Mouse (Mus musculus) layer of hippocampus, adult 9-10 months (tissue): Measurements from ENCODE around the gene Zdhhc15.
"Not testable (repeated sequence)": the region's sequence is repeated elsewhere in the genome, so short reads cannot be mapped to it uniquely, and the experiment has no call there.

ENCODE experiments used
- DNase-seq: peaks from one replicate; pipeline ENCODE4 v3.0.0; 2022; ENCODE audit warnings: low spot score

Zdhhc15 gene

DNA sequence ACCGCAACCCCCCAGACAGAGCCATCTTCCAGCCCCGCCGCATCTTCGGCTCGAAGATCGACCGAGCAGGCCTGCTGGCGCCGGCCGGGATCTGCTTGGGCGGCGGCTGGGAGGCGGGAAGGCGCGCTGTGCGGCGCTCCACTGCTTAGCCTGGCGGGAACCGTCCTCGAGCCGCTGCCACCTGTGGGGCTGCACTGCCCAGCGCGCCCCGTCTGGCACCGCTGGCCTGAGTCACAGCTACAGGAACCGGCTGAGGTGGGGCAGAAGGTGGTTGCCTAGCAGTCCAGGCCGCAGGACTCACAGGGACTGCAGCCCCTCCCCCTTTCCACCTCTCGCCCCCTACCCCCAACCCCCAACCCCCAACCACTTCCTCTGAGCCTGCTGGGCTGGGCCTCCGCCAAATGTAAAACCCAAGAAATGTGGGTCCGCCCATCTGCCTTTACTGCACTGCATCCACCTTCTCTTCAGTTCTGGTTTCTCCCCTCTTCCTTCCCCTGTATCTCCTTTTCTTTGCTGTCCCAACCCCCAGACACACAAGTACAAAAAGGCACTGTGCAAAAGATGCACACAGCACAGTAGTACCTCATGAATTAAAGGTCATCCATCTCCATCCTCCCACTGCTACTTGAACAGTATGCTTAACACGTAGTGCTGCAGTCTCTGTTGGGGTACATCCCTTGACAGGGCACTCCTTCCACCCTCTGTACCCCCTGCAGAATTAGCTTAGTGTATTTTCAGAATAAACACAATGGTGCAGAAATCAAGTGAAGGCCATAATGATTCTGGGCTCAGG, at the start of gene Zdhhc15:
Gene Zdhhc15, minus strand, starts transcription at position 308 of the 793 bp plus-strand sequence.
- peak; percentile 8 for DNase-seq

DNA sequence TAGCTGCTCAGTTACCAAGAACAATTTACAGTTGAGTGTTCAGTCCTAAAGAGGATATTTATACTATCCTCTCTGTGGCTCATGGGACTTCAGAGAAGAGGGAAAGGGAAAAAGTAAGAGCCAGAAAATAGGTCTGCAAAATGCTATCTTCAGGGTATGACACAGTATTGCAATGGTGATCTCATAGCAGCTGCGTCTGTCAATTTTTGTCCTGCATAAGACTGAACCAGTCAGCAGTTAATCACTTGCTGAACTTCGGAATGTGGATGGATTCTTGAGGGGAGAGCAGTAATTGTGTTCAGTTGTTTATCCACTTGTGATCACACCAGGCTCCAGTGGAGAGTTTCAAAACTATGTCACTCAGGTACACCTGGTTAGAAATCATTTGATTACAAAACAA, 37.1 kb upstream of the Zdhhc15 start:
- DNase-seq: no peak

DNA sequence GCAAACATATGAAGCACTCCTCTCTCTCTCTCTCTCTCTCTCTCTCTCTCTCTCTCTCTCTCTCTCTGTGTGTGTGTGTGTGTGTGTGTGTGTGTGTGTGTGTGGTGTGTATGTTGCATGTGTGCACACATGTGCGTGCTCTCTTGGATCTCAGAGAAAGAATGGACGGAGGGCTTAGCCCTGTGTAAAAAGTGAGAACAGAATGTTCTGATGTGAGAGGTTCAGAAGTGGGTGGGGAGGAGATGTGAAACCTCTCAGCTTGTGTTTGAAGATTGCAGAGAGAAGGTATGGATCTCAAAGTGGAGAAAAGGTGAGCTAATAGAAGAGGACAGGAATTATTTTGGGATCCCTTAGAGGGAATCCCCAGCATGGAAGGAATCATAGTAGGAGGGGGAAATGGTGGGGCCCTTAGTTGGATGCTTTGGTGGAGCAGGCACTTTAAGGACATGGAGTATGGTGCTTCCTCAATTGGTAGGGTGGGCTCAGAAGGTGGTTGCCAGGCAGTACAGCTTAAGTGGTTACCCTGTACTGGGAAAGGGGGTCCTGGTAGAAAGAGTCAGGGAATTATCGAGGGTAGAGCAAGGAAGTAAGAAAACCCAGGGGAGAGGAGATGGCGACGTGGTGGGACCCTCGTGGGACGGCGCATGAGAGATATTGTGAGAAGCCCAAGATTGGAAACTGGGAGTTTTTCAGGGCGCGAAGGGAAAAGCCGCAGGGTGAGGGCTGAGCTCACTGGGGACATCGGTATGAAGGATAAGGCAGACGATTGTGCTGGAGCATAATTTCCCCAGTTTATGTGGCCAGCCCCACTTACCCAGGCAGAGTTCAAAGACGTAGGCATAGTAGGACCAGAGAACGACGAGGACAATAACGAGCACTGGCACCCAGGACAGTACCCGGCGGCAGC, 761 bp downstream of the Zdhhc15 start:
- no peak for DNase-seq

DNA sequence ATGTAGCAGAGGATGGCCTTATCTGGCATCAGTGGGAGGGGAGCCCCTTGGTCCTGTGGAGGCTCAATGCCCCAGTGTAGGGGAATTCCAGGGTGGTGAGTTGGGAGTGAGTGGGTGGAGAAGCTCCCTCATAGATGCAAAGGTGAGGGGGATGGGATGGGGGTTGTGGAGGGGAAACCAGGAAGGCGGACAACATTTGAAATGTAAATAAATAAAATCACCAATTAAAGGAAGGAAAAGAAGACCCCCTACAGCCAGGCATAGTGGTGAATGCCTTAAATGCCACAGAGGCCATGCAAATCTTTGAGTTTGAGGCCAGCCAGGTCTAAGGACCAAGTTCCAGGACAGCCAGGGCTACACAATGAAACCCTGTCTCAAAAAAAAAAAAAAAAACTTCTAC, 13.9 kb downstream of the Zdhhc15 start:
- DNase-seq: no peak

DNA sequence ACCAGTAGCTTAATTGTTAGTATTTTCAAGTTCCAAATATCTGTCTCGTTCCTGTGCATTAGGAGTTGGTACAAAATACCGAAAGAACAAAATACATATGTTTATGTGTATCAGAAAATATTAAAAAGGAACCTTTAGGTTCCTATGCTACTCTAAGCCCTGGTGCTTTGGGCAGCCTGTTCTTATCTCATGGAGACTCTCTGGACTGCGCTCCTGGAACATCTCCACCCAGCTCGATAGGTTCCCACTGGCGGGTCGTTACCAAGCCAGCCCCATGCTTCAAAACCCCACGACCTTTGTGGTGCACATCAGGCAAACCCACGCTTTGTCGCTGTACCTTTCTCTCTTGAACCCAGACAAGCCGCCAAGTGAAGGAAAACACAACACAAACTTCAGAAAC, 58.3 kb downstream of the Zdhhc15 start:
- DNase-seq: no peak

DNA sequence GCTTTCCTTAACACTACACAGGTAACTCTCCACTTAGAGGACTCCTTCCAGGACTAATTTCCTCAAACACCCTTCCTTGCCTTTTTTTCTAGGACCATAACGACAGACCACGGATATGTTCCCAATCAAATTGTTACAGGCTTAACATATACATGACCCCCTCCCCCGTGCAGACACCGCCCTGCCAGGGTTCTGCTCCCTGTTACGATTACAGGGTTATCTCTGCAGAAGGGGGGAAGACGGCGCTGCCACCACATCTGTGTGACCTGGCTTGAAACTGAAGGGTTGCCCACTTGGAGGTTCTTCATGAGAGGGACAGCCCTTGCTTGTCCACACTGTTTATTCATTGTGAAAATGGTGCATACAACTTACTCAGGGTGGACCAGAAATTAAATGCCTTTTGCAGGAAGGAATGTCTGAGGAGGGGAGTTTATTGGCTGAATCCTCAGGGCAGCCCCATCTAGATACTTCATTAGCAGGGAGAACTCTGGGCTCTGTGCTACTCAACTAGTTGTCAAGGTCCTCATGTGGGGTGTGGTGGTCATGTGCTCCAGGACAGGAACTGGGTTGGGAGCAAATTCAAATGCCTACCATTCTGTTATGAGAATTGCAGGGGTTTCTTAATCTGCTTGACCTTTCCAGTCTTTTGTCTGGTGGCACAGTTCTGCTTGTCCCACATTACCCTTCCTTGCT, 67.0 kb downstream of the Zdhhc15 start:
- not testable (repeated sequence) for DNase-seq

DNA sequence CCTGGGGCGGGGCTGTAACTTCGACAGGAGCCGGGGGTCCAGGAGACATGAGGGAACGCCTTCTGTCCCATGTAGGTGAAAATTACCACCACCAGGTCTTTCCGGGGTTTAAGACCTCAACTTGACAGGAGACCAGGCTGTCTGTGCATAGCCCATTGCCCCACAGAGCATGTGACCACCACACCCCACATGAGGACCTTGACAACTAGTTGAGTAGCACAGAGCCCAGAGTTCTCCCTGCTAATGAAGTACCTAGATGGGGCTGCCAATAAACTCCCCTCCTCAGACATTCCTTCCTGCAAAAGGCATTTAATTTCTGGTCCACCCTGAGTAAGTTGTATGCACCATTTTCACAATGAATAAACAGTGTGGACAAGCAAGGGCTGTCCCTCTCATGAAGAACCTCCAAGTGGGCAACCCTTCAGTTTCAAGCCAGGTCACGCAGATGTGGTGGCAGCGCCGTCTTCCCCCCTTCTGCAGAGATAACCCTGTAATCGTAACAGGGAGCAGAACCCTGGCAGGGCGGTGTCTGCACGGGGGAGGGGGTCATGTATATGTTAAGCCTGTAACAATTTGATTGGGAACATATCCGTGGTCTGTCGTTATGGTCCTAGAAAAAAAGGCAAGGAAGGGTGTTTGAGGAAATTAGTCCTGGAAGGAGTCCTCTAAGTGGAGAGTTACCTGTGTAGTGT, 68.5 kb downstream of the Zdhhc15 start:
- not testable (repeated sequence) for DNase-seq

DNA sequence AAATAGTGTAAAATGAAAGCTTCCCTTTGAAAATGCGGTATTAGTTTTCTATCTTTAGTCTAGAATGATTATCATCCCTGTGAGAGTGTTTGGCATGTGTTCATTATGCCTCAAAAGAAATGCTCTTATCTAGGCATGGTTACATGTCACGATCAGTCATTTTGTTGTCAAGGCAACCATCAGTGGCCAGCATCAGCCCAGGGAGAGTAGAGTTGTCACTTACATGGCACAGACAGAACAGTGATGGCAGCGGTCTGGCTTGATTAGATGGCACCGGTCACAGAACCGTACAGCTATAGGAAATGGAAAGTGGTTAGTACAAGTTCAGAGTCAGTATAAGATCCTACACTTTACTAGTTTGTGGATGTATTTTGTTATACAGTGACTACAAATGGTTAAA, 96.9 kb downstream of the Zdhhc15 start:
- DNase-seq: no peak

DNA sequence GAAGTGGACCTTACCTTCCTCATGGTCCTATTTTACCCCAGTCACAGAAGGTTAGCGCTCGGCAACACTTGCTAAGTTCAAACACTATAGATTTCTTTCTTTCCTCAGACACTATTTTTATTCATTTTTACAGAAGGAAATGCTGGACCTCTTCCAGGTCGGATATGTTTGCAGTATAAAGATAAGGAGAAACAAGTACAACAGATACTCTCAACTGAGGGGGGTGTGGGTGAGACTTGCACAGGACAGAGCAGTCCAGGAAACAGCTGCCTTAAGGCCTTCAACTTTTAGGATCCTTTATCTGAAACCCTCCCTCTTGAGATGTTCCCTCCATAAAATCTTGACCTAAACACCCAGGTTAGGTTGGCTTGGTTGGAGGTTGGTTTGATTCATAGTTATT, 103.4 kb downstream of the Zdhhc15 start:
- DNase-seq: no peak

DNA sequence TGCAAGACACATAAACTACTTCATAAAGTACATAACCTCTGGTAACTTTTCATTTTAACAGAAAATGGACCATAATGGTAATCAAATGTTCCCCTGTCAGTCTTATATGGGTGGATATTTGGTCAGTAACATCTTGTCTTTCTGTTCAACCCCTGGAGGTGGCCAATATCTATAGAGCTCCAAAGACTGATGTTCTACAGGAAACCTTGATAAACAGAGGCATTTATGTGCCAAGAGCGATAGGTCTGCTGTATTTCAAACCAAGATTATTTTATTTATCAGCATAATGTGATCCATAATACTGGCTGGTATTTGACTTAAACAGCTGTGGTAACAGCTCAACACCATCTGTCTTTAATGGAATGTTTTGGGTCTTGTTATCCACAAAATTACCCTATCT, 125.6 kb downstream of the Zdhhc15 start:
- no peak for DNase-seq

DNA sequence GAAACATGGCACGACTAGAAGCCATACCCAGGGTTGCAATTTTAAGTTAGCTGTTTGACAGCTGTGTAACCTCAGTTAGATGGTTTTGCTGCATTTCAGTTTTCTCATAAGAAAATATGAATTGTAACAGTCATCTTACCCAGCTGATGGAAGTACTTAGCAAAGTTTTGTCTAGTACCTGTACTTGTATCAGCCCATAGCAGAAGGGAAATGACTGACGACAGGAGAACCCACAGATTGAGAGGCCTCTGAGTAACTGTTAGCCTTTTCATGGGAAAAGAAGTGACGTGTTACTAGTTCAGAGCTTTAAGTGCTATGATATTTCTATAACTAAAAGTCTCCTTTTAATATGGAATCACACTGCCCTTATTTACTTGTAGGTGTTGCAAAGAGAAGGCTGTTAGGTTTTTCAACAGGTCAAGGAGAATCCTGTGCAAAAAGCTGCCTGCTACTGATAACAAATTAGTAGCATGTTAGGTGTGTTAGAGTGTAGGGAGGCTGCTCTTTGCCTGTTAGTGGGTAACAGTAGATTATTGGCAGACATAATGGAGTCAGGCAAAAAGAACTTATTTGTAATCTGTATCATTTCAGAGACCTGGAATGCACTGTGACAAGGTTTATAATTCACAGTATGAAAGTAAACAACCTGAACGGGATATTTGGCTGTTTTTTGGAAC, 126.8 kb downstream of the Zdhhc15 start:
- DNase-seq: no peak

DNA sequence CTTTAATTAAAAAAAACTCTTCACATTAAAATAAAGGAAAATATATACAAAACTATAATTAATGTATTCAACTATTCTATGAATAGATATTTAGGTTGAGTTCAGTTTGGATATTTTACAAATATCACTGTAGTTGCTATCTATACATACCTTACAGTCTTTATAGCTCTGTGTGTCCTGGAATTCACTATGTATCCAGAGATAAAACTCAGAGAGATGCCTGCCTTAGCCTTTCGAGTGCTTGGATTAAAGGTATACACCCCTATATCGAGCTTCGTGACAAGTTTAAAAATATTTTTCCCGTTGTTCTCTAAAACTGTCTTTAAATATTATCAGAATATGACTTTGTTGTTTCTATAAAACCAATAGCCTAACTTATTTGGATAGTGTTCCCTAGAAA, 128.2 kb downstream of the Zdhhc15 start:
- DNase-seq: no peak

DNA sequence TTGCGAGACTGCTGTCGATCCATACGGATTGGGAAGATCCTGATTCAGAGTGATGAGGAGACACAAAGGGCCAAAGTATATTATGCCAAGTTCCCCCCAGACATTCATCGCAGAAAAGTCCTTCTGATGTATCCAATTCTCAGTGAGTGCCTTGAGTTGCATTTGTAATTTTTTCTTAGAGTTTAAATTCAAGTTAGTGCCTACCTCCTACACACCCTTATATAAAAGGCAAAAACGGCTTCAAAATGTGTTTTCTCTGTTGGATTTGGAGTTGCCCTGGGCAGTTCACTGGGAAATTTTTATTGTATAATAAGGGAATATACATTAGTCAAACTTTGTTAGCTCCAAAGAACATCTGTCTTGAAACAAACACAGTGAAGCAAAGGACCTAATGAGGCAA, 169.1 kb downstream of the Zdhhc15 start:
- no peak for DNase-seq

DNA sequence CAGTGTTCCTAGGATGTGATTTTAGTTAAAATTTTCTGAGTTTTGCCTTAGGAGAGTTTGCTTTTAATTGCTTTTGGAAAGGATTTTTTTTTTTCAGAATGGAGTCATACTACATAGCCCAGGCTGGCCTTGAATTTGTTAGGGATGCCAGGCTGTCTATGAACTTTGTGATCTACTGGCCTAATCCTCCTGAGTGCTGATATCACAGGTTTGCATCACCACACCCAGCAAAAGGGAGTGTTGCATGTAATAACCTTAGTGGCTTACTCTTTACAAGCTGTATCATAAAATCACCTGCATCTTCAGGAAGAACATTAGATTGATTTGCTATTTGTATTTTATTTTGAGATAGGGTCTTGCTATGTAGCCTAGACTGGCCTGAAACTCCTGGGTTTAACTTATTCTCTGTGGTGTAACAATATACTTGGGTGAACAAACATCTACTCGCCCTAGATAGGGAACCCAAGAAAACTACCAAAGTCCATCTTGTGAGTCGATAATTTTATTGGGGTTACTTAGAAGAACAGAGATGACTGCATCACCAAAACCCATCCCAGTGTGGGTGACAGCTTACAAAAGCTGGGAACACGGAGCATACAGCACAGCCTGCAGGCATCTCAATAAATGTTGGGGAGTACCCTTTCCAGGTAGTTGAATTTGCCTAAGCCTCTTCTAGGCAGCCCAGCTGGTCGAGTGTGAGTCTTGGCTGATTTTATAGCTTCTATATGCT, 181.1 kb downstream of the Zdhhc15 start:
- no peak for DNase-seq

DNA sequence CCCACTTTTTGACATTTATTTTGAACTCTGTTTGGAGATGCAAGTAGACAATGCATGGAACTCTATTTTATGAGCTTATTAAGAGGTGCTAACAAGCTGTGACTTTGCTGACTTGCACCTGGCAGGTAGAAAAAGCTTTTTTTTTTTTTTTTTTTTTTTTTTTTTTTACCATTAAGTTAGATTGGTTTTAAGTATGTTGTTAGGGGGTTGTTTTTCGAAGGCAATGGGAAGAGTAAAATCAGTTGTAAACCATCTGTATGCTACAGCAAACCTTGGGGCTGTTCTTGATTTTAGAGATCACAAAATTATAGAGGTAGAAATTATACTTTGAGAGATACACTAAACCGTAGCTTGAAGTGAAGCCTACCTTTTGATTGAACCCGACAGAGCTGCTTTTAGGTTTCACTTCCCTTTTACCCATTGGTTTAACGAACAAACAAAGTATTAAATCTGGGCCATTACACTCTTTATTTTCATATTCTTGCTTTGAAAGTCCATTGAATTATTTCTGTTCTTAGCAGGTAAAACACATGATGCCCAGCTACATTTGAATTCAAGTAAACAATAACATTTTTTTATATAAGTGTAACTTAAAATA, 181.9 kb downstream of the Zdhhc15 start:
- DNase-seq: no peak

DNA sequence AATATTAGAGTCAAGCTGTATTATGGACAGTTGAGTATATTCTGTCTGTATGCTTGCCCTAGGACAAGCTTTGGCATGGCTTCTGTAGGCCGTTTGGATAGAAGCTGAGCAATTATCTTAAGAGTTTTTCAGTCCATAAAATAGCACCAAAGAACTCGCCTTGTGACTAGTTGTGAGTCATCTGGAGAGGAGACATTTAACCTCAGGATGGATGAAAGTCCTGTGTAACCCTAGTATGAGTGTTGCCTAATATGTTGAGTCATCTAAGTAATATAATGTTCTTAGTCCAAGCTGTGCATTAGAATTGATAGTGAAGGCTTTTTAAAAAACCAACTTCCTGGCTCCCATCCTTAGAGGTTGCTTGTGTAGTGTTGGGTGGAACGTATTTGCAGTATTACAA, 182.8 kb downstream of the Zdhhc15 start:
- no peak for DNase-seq
